Mouse (Mus musculus) lung, postnatal 36 days (tissue): ENCODE data around the gene Vasp.

Experiments used
- DNase-seq: peaks from one replicate; pipeline ENCODE4 v3.0.0; 2022; ENCODE audit warnings: mixed read lengths

Vasp gene

DNA sequence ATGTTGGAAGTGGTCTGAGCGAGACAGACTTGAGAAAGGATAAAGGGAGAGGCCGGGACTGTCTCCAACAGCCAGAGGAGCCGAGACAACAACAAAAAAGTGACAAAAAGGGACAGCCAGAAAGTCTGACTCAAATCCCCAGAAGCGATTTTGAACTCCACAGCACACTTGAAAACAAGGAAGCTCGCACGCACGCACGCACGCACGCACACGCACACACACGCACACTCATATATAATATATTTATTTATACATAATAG, 31.4 kb upstream of the Vasp start:
- no peak for DNase-seq

GRCm38 (mm10) chr7:19302264-19303045, 30.8 kb upstream of the Vasp start:
- no peak for DNase-seq

DNA sequence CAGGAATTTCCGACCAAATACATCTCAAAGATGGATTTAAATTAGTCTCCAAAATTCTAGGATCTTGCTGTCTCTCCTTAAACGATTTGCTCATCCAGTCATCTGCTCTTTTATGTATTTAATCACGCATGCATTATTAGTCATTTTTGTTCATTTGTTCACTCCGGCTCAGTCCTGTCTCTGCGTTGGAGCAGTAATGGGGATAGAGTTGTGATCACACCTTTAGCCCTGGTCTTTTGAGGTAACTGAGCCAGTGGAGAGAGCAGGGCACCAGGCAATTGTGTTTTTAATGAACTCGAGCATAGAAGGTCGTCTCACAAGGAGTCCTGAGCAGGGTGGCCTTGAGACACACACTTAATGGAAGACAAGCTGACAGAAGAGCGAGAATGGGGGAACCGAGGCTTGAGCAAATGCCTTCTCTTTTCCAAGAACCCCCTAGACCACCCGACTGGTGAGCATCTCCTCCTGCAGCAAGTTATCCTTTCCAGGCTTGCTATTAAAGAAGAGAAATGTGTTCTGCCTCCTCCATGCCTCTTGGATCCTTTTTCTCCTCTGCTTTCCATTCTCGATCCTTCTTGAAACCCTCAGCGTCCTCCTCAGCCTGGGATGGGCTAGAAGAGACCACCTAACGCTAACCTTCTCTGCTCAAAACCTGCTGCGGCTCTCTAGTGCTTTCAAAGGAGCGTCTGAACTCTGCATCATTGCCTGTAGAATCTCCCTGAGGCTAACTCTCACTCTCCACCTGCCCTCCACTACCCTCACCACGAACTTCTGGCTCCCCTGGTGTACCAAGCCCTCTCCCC, 30.0 kb upstream of the Vasp start:
- no peak for DNase-seq

- peak; percentile 84 for DNase-seq
These were observed 29.1 kb upstream of the Vasp start for GRCm38 (mm10) chr7:19300501-19301421.

- DNase-seq: peak; percentile 70
These were observed 27.6 kb upstream of the Vasp start for GRCm38 (mm10) chr7:19299194-19299593.

- DNase-seq: no peak
These were observed 26.2 kb upstream of the Vasp start for GRCm38 (mm10) chr7:19297794-19298193.

DNA sequence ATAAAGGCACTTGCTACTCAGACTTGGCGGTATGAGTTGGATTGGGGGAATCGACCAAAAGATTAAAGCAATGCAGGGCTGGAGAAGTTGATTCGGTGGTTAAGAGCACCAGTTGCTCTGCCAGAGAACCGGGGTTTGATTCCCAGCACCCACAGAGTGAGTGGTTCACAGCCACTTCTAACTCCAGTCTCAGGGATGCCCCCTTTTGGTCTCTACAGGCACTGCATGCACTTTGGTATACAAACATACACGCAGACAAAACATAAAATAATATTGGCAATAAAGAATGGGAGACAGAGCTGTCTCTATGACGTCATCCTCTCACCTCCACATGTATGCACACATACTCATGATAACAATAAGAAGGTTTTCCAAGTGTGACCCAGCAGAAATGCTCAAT, 25.4 kb upstream of the Vasp start:
- DNase-seq: no peak

DNA sequence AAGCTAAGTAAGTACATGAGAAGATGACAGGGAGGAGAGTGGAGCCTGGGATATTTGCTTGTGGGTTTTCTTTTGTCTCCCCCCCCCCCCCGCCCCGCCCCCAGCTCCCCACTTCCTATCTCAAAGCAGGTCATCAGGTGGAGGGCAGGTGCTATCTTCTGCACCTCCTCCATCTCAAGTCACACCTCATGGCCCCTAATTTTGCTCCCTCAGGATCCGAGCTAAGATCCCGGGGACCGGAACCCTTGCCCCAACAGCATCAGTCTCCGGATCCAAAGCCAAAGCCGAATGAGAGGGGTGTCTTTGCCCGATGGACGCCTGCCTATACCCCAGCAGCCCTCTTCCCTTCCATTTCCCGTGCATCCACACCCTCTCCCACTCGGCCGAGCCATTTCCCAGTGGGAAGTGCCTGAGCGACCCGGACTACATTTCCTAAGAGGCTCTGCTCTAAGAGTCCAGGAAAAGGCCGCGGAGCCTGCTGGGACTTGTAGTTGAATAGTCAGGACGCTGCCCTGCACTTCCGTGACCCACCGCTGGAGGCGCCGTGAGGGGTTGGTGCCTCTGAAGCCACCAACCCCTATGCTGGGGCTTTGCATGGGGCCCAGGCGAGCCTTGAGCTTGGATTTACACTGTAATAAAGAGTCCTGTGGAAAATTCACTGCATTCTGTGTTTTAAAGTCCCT, 24.0 kb upstream of the Vasp start:
- peak; percentile 99 for DNase-seq

DNA sequence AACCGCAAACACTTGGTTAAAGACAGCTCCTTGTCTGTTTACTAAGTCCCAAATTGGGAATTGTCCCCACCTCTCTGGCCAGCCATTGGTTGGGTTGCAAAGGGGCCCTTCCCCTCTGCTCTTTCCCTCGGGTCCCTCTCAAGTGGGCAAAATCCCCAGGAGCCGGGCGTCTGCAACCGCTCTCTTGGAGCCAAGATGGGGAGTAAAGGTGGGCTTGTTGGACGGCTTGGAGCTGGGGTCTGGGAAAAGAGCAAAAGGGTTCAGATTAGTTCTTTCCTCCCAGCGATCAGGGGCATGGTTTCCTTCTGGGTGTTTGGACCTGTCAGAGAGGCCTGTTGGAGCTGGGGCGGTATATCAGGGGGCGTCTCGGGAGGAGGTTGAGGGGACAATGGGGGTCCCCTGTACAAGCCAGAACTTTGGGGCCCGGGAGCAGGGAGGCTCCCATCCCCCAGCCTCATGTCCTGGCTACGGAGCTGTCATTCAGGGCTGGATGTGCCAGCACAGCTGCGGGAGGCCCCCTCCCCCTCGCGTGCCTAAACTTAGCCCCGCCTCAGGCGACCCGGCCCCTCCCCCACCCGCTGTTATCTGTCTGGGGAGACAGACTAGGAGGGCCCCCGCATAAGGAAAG, 19.5 kb upstream of the Vasp start:
- DNase-seq: peak; percentile 54

GRCm38 (mm10) chr7:19284763-19285162, 13.1 kb upstream of the Vasp start:
- DNase-seq: peak; percentile 80

GRCm38 (mm10) chr7:19283406-19283804, 11.8 kb upstream of the Vasp start:
- DNase-seq: no peak

DNA sequence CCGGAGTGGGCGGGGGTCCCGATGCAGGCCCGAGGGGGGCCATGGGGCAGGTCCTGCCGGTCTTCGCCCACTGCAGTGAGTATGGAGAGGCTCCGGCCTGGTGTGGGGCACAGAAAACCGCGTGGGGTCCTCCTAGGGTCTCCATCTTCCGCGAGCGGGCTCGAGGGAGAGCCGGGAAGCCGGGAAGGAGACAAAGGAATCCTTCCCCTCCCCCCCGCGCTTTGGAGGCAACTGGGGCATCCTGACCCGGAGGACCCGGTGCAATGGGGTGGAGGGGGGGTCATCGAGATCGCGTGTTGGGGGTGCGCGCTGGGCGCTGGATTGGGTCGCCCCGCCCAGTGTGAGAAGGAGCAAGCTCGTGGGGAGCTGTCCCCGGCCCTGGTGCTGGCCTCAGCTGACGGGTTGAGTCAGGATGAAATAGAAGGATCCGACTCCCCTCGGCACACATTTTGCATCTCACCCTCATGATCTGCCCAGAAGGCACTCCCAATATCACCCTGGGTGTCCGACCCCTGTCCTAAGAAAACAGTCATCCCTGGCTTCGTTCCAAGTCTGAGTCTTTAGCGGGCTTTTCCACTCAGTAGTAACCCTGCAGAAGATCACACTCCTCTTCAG, 11.3 kb upstream of the Vasp start:
- peak; percentile 67 for DNase-seq

DNA sequence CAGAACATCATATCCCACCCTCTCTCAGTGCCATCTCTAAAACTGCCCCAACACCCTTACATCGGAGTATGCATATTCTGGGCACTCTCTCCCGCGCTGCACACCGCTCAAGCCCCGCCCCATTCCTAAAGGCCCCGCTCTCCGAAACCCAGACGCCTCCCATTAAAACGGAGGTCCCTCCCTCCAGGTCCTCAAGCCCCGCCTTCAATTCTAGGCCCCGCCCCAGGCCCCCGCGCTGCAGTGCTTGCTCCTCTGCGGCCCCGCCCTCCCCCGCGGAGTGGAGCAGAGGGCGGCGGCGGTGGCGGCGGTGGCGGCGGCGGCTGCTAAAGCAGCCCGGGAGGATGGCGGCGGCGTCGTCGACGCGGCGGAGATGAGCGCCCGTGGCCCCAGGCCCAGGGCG, 10.8 kb upstream of the Vasp start, which contains the start of gene Rtn2:
Gene Rtn2 (plus strand): TSS at position 240 of the 400 bp plus-strand sequence.
- peak; percentile 77 for DNase-seq

- peak; percentile 74 for DNase-seq
These were observed 10.2 kb upstream of the Vasp start for GRCm38 (mm10) chr7:19281680-19282304.

DNA sequence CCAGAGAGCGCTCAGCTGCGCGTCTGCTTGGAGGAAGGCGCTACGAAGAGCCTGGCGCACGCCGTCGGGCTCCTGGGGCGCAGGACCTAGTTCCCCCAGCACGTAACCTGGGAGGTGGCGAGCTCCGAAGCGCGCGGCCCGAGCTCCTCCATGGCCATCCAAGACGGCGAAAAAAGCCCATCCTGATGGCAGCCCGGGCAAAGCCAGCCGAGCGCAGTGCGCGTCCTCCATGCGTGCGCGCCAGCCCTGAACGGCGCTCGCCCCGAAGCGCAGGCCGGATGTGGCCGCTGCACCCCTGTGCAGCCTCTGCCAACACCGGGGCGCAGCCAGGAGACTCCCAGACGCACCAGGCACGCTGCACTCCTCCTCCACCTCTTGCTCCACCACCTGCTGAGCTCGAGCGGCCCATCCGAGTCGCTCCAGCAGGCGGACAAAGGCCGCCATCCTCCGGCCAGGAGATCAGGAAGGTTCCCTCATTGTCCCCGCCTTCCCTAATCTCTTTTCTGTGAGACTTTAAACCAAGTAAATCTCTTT, 8.0 kb upstream of the Vasp start, which contains the start of gene Ppm1n:
Gene Ppm1n (minus strand): TSS at position 484 of the 534 bp plus-strand sequence.
- DNase-seq: no peak

GRCm38 (mm10) chr7:19279052-19279451, 7.4 kb upstream of the Vasp start:
- DNase-seq: no peak

DNA sequence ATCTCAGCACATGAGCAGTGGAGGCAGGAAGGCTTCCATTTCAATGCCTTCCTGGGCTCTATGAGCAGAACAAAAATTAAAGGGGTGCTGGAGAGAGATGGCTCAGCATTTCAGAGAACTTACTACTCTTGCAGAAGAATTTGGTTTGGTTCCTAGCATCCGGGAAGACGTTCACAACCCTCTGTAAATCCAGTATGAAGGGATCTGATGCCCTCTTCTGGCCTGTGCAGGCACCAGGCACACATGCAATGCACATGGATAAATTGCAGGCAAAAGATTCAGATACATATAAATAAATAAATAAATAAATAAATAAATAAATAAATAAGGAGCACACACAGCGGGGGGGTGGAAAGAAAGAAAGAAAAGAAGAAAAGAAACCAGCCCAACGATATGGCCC, 4.6 kb upstream of the Vasp start:
- peak; percentile 45 for DNase-seq

GRCm38 (mm10) chr7:19272173-19272764, 652 bp upstream of the Vasp start:
- peak; percentile 93 for DNase-seq

- no peak for DNase-seq
These were observed 944 bp downstream of the Vasp start for GRCm38 (mm10) chr7:19270509-19271237.
